Mouse (Mus musculus) brain, embryonic 14.5 days (tissue): ENCODE measurements around the gene 9930104L06Rik. TPM values are rescaled to one million over a fixed set of nuclear protein-coding genes. Genes with fewer than 3 reads are reported as not detected.
A peak's percentile ranks its signal among the peaks of the same experiment; 100 is the strongest.
"Not testable (repeated sequence)": the region's sequence is repeated elsewhere in the genome, so short reads cannot be mapped to it uniquely, and the experiment has no call there.

Experiments
- DNase-seq: peaks from one replicate; pipeline ENCODE4 v3.0.0-alpha.2; 2011; ENCODE audit warnings: low read depth
- CTCF ChIP-seq: fragments of 200-500 bp; IDR thresholded peaks from 2 replicates; pipeline ENCODE4 v1.5.1; 2012; ENCODE audit warnings: inconsistent platforms, mild to moderate bottlenecking, moderate library complexity, borderline replicate concordance; ENCODE audit not compliant: insufficient read depth, insufficient read length; ENCODE audit errors: extremely low read depth
- POLR2A ChIP-seq: fragments of 200-500 bp; IDR thresholded peaks from 2 replicates; pipeline ENCODE4 v1.6.1; 2012; ENCODE audit warnings: mild to moderate bottlenecking, inconsistent platforms, borderline replicate concordance; ENCODE audit not compliant: poor library complexity, insufficient read depth, insufficient read length, severe bottlenecking; ENCODE audit errors: extremely low read depth
- polyA plus RNA-seq: library from polyadenylated mRNA; depleted of rRNA; stranded (reverse); fragments of >200 nt; gene quantifications from 2 replicates; pipeline ENCODE4 v1.2.3, GENCODE M21; 2012

Gene 9930104L06Rik
- polyA plus RNA-seq, 1 experiment = 22.3 TPM

- no peak for TF ChIP-seq CTCF
- TF ChIP-seq POLR2A = no peak
- DNase-seq = no peak
These were observed 8.7 kb upstream of the 9930104L06Rik start for GRCm38 (mm10) chr4:124928102-124928501.

GRCm38 (mm10) chr4:124939211-124939610 lies 2.4 kb downstream of the 9930104L06Rik start, which contains the start of gene Cdca8:
Gene Cdca8 (minus strand): TSS chr4:124939311.
- not testable (repeated sequence) for DNase-seq

GRCm38 (mm10) chr4:124943022-124943421 lies 6.2 kb downstream of the 9930104L06Rik start:
- peak; percentile 82 for DNase-seq

GRCm38 (mm10) chr4:124943781-124944180 lies 6.9 kb downstream of the 9930104L06Rik start:
- DNase-seq = no peak
- TF ChIP-seq POLR2A (no peak), CTCF (no peak)

More at GRCm38 (mm10) chr4:124943022-124943421, 6.2 kb downstream of the 9930104L06Rik start:
- no peak for TF ChIP-seq POLR2A
- TF ChIP-seq CTCF = peak; percentile 98

- peak; percentile 11 for DNase-seq
These were observed 8.1 kb downstream of the 9930104L06Rik start for GRCm38 (mm10) chr4:124944961-124945360.

GRCm38 (mm10) chr4:124949488-124949887 lies 12.6 kb downstream of the 9930104L06Rik start:
- DNase-seq = peak; percentile 70
- no peak for TF ChIP-seq CTCF
- no peak for TF ChIP-seq POLR2A

More at GRCm38 (mm10) chr4:124944961-124945360, 8.1 kb downstream of the 9930104L06Rik start:
- TF ChIP-seq POLR2A (no peak), CTCF (peak; percentile 20; the same call in 1 of the 2 replicates)

GRCm38 (mm10) chr4:124950181-124951035 lies 13.6 kb downstream of the 9930104L06Rik start:
- DNase-seq = no peak
- no peak for TF ChIP-seq CTCF
- no peak for TF ChIP-seq POLR2A

- DNase-seq = no peak
- TF ChIP-seq POLR2A (no peak), CTCF (no peak)
These were observed 14.2 kb downstream of the 9930104L06Rik start for GRCm38 (mm10) chr4:124951036-124951433.

GRCm38 (mm10) chr4:124953546-124953945 lies 16.7 kb downstream of the 9930104L06Rik start:
- DNase-seq = no peak
- TF ChIP-seq POLR2A (no peak), CTCF (no peak)

- DNase-seq = no peak
- TF ChIP-seq POLR2A (no peak), CTCF (no peak)
These were observed 20.4 kb downstream of the 9930104L06Rik start for GRCm38 (mm10) chr4:124957284-124957683.

- DNase-seq = no peak
- TF ChIP-seq CTCF = no peak
- no peak for TF ChIP-seq POLR2A
These were observed 22.2 kb downstream of the 9930104L06Rik start for GRCm38 (mm10) chr4:124959062-124959461.

GRCm38 (mm10) chr4:124960940-124961339 lies 24.1 kb downstream of the 9930104L06Rik start:
- TF ChIP-seq CTCF (no peak), POLR2A (no peak)
- no peak for DNase-seq
